Mouse (Mus musculus) liver, embryonic 14.5 days (tissue): ENCODE measurements at regions not wholly inside any gene's neighbourhood (a gene's known extent, or its start where the extent isn't known, plus 50 kb on each side); places are given as distances from the start of the nearest gene placed in this dataset.
"Not testable (repeated sequence)": the region's sequence is repeated elsewhere in the genome, so short reads cannot be mapped to it uniquely, and the experiment has no call there.

ENCODE experiments used
- ATAC-seq: fragments of 200-750 bp; cut with Nextera tagmentation; 2 replicates; pipeline ENCODE4 v1.8.0; 2017; ENCODE audit warnings: moderate number of reproducible peaks, mild to moderate bottlenecking, moderate library complexity; ENCODE audit not compliant: insufficient read depth
- DNase-seq, 3 experiments: peaks; one replicate each; pipeline ENCODE4 v3.0.0-alpha.2; 2012 to 2013; ENCODE audit warnings: low read depth in 3 of 3, low spot score in 3 of 3
- H3K27ac ChIP-seq: fragments of 300-500 bp; sonication (generic); 2 replicates; pipeline ENCODE4 v1.5.1; 2014; ENCODE audit warnings: moderate library complexity, mild to moderate bottlenecking, control low read depth, inconsistent platforms
- H3K27me3 ChIP-seq: fragments of 300-500 bp; sonication (generic); 2 replicates; pipeline ENCODE4 v1.6.1; 2014; ENCODE audit warnings: mild to moderate bottlenecking, low read length, moderate library complexity; ENCODE audit not compliant: control insufficient read depth, insufficient read depth
- H3K36me3 ChIP-seq: fragments of 300-500 bp; sonication (generic); replicated peaks from 2 replicates; pipeline ENCODE4 v1.6.1; 2014; ENCODE audit warnings: low read depth; ENCODE audit not compliant: control insufficient read depth, insufficient read depth
- H3K4me1 ChIP-seq, 2 experiments: fragments of 200-500 bp in 1 of 2; fragments of 300-500 bp in 1 of 2; sonication (generic) in 1 of 2; replicated peaks; 2 replicates each; pipeline ENCODE4 v1.6.1; 2012 to 2014; ENCODE audit warnings: antibody characterized with exemption in 1 of 2, inconsistent platforms in 1 of 2, low read length in 1 of 2; ENCODE audit not compliant: control insufficient read depth in 2 of 2, insufficient read depth in 2 of 2
- H3K4me2 ChIP-seq: fragments of 300-500 bp; sonication (generic); 2 replicates; pipeline ENCODE4 v1.6.1; 2014; ENCODE audit warnings: low read depth, mild to moderate bottlenecking, control low read depth, moderate library complexity
- H3K4me3 ChIP-seq, 2 experiments: fragments of 200-500 bp in 1 of 2; fragments of 300-500 bp in 1 of 2; sonication (generic) in 1 of 2; 2 replicates each; pipeline ENCODE4 v1.5.1; 2012 to 2014; ENCODE audit warnings: low read depth in 2 of 2, low read length in 2 of 2, mild to moderate bottlenecking in 2 of 2, control low read depth in 1 of 2, inconsistent platforms in 1 of 2, moderate library complexity in 1 of 2; ENCODE audit not compliant: insufficient read depth in 1 of 2
- H3K9ac ChIP-seq: fragments of 300-500 bp; sonication (generic); replicated peaks from 2 replicates; pipeline ENCODE4 v1.6.1; 2014; ENCODE audit warnings: mild to moderate bottlenecking, control low read depth, moderate library complexity
- H3K9me3 ChIP-seq: fragments of 300-500 bp; sonication (generic); 2 replicates; pipeline ENCODE4 v1.6.1; 2016; ENCODE audit warnings: low read length, mixed read lengths; ENCODE audit not compliant: control insufficient read depth
- CTCF ChIP-seq: IDR thresholded peaks from 2 replicates; pipeline ENCODE4 v1.5.1; 2016; ENCODE audit warnings: antibody characterized with exemption, low read depth, control low read depth
- EP300 ChIP-seq: IDR thresholded peaks from 2 replicates; pipeline ENCODE4 v1.6.1; 2016; ENCODE audit warnings: antibody characterized with exemption, low read depth
- WGBS: fragments of 180-500 bp; shearing (Covaris S2); extraction: QIAGEN DNeasy Blood & Tissue Kit; methylation state at CpG from one replicate; pipeline ENCODE4 v1.1.7; 2014; ENCODE audit not compliant: insufficient replicate concordance; 5-methylcytosine and 5-hydroxymethylcytosine counted together

DNA sequence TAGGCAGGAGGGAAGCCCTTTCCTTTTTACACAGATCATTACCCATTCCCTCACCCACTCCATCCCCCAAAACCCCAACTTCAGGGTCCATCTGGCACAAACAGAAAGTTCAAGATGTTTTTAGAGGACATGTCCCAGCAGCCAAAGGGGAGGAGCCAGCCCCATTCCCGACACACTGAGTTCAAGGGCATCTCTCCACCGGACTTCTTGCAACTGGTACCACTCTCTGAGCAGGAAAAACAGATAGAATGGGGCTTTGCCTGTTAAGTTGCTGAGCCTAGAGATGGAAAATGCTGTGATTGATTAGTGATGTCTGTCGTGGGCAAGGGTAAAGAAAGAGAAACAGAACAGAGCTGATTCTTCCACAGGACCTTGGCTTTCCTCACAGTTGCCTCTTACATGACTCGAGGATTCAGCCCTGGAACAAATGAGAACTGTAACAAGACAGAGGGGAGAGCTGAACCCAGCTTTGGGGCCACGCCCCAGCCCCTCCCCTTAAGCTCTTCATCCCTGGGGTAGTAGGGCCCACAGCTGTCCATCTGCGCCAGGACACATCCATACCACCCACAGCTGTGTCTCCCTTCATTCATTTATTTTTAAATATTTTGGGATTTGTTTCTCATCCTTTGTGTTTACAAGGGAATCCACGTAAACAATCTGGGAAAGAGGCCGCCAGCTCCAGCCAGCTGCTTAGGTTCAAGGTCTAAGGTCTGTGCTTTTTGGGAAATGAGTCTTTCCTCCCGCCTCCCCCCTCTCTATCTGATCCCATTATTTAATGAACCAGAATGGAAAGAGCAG lies 58.7 kb upstream of the Col13a1 start:
- H3K4me2 ChIP-seq = no peak overlapping the region
- DNase-seq (no peak), ATAC-seq (no peak)
- H3K9me3 ChIP-seq = peaks cover 2% of the 10 kb centered on the region; the same call in 1 of the 2 replicates
- H3K4me3 ChIP-seq = no peak overlapping the region
- no peaks in the 10 kb centered on the region for H3K4me1 ChIP-seq
- no peak overlapping the region for H3K9ac ChIP-seq
- H3K27ac ChIP-seq = no peak overlapping the region
- no peaks in the 10 kb centered on the region for H3K27me3 ChIP-seq
- no peaks in the 10 kb centered on the region for H3K36me3 ChIP-seq
- no peak for TF ChIP-seq CTCF
- TF ChIP-seq EP300 = no peak
- 42% methylated on average over 9 of the region's 9 CpGs for WGBS

DNA sequence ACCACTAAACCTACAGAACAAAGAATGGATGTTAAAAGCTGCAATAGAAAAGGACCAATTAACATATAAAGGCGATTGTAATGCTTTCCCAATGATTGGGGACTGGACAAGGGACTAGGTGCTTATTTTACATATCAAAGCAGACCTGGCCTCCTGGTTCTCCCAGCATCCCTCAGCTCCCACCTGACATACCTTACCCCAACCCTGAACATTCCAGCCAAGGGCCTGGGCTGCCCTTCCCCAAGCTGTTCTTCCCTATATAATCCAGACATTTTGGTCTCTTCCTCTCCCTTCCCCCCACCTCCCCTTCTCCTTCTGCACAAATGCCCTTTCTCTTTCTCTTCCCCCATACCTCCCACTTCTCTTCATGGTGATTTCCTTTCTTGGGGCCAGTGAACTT lies 57.9 kb upstream of the Col13a1 start:
- H3K27me3 ChIP-seq = no peaks in the 10 kb centered on the region
- ATAC-seq = no peak

GRCm38 (mm10) chr10:62034291-62034690 lies 55.4 kb upstream of the Col13a1 start:
- no peaks in the 10 kb centered on the region for H3K4me1 ChIP-seq
- ATAC-seq = no peak
- H3K27me3 ChIP-seq = no peaks in the 10 kb centered on the region
- H3K4me3 ChIP-seq = no peak overlapping the region
- H3K9ac ChIP-seq = no peak overlapping the region
- H3K27ac ChIP-seq = no peak overlapping the region
- no peaks in the 10 kb centered on the region for H3K9me3 ChIP-seq
- no peaks in the 10 kb centered on the region for H3K36me3 ChIP-seq
- no peak for DNase-seq
- no peak overlapping the region for H3K4me2 ChIP-seq
- TF ChIP-seq CTCF (no peak), EP300 (no peak)
- WGBS = 71% methylated on average over 6 of the region's 6 CpGs

More for the DNA sequence above, 57.9 kb upstream of the Col13a1 start:
- 24% methylated on average over 1 of the region's 1 CpGs for WGBS
- H3K4me2 ChIP-seq = no peak overlapping the region
- H3K9me3 ChIP-seq = peaks cover 2% of the 10 kb centered on the region; the same call in 1 of the 2 replicates
- no peak for DNase-seq
- H3K9ac ChIP-seq = no peak overlapping the region
- H3K4me3 ChIP-seq = no peak overlapping the region
- no peak for TF ChIP-seq EP300
- no peak for TF ChIP-seq CTCF
- H3K36me3 ChIP-seq = no peaks in the 10 kb centered on the region
- H3K27ac ChIP-seq = no peak overlapping the region
- H3K4me1 ChIP-seq = no peaks in the 10 kb centered on the region

GRCm38 (mm10) chr10:62033748-62034147 lies 54.8 kb upstream of the Col13a1 start:
- no peak overlapping the region for H3K4me3 ChIP-seq
- TF ChIP-seq CTCF (no peak), EP300 (no peak)
- no peak overlapping the region for H3K27ac ChIP-seq
- no peak for ATAC-seq
- no peak overlapping the region for H3K9ac ChIP-seq
- no peak overlapping the region for H3K4me2 ChIP-seq
- no peaks in the 10 kb centered on the region for H3K27me3 ChIP-seq
- 69% methylated on average over 5 of the region's 5 CpGs for WGBS
- H3K4me1 ChIP-seq = no peaks in the 10 kb centered on the region
- DNase-seq = no peak
- H3K36me3 ChIP-seq = no peaks in the 10 kb centered on the region
- no peaks in the 10 kb centered on the region for H3K9me3 ChIP-seq

GRCm38 (mm10) chr10:62031986-62032385 lies 53.1 kb upstream of the Col13a1 start:
- DNase-seq = not testable (repeated sequence)
- 72% methylated on average over 6 of the region's 6 CpGs for WGBS

More at GRCm38 (mm10) chr10:62031986-62032385, 53.1 kb upstream of the Col13a1 start:
- not testable (repeated sequence) for ATAC-seq, H3K4me2 ChIP-seq, H3K9me3 ChIP-seq, H3K4me1 ChIP-seq, H3K27me3 ChIP-seq, H3K27ac ChIP-seq, H3K4me3 ChIP-seq, H3K36me3 ChIP-seq, H3K9ac ChIP-seq
